Mouse (Mus musculus): ENCODE results near the gene Ubxn6. TPM values are rescaled to one million over a fixed set of nuclear protein-coding genes. Genes with fewer than 3 reads are reported as not detected.

The Ubxn6 gene
- total RNA-seq, 1 experiment from 2014 or later: 38.5 TPM

Other genes starting within 250 kb of the Ubxn6 start
- gene Zfp119a, start 196.1 kb downstream of the Ubxn6 start, total RNA-seq (2017): 6.6 to 9.9 TPM (median 7.0 TPM) in 3 replicates
- 19.0 to 38.3 TPM (median 29.2 TPM) in 3 replicates for gene Zfp959, start 182.9 kb downstream of the Ubxn6 start, total RNA-seq (2017)
- gene Zfp119b, start 125.5 kb downstream of the Ubxn6 start, total RNA-seq (2017): 8.4 to 18.6 TPM (median 15.6 TPM) in 3 replicates
- gene Ebi3, start 122.4 kb downstream of the Ubxn6 start, total RNA-seq (2017): 22.4 to 32.2 TPM (median 26.5 TPM) in 3 replicates
- gene Yju2, start 115.9 kb downstream of the Ubxn6 start, total RNA-seq (2017): 14.7 to 16.4 TPM (median 16.4 TPM) in 3 replicates
- not detected in 3 replicates for gene Shd, start 104.6 kb downstream of the Ubxn6 start, total RNA-seq (2017)
- gene Fsd1, start 88.5 kb downstream of the Ubxn6 start, total RNA-seq (2017): not detected in 3 replicates
- gene Stap2, start 69.4 kb downstream of the Ubxn6 start, total RNA-seq (2017): 0.29 to 1.1 TPM in 2 of 3 replicates, not detected in the other
- 31.5 to 106 TPM (median 82.0 TPM) in 3 replicates for gene Mpnd, start 69.3 kb downstream of the Ubxn6 start, total RNA-seq (2017)
- 22.4 to 35.7 TPM (median 23.4 TPM) in 3 replicates for gene Sh3gl1, start 38.4 kb downstream of the Ubxn6 start, total RNA-seq (2017)
- 0.64 to 4.6 TPM (median 2.1 TPM) in 3 replicates for gene Chaf1a, start 34.6 kb downstream of the Ubxn6 start, total RNA-seq (2017)
- 61.2 to 151 TPM (median 112 TPM) in 3 replicates for gene Hdgfl2, start 4.6 kb upstream of the Ubxn6 start, total RNA-seq (2017)
- gene Plin4, start 34.8 kb upstream of the Ubxn6 start, total RNA-seq (2017): not detected in 3 replicates
- not detected in 3 replicates for gene Plin5, start 42.6 kb upstream of the Ubxn6 start, total RNA-seq (2017)
- not detected in 3 replicates for gene Lrg1, start 47.0 kb upstream of the Ubxn6 start, total RNA-seq (2017)
- 0.53 to 1.2 TPM (median 0.87 TPM) in 3 replicates for gene Sema6b, start 65.3 kb upstream of the Ubxn6 start, total RNA-seq (2017)
- gene Tnfaip8l1, start 87.4 kb upstream of the Ubxn6 start, total RNA-seq (2017): 0.39 to 0.43 TPM in 2 of 3 replicates, not detected in the other
- gene Mydgf, start 108.9 kb upstream of the Ubxn6 start, total RNA-seq (2017): 25.0 to 31.5 TPM (median 30.6 TPM) in 3 replicates
- gene Dpp9, start 143.9 kb upstream of the Ubxn6 start, total RNA-seq (2017): 8.4 to 20.3 TPM (median 11.7 TPM) in 3 replicates
- gene Fem1a, start 181.8 kb upstream of the Ubxn6 start, total RNA-seq (2017): 13.2 to 22.7 TPM (median 13.6 TPM) in 3 replicates
- gene Ticam1, start 201.8 kb upstream of the Ubxn6 start, total RNA-seq (2017): 2.6 to 11.4 TPM (median 3.9 TPM) in 3 replicates
- gene Plin3, start 217.8 kb upstream of the Ubxn6 start, total RNA-seq (2017): 10.2 to 15.5 TPM (median 13.4 TPM) in 3 replicates
- not detected in 3 replicates for gene Arrdc5, start 225.3 kb upstream of the Ubxn6 start, total RNA-seq (2017)
- gene Uhrf1, start 228.3 kb upstream of the Ubxn6 start, total RNA-seq (2017): 1.2 to 5.9 TPM (median 3.2 TPM) in 3 replicates

Data from monocyte, adult 5-6 weeks (primary cell).